8 mouse cellular contexts compared by ENCODE assay signal in genomic region chr7:126759050-126759671, GRCm38 (mm10). TPM values are rescaled to one million over a fixed set of nuclear protein-coding genes. Genes with fewer than 3 reads are reported as not detected.
DNase-seq lines count a peak whose midpoint lies in the region; ATAC-seq and TF ChIP-seq lines count a peak whose summit lies in the region.

Gene Mapk3 (plus strand): TSS chr7:126759601.

- peak; percentile 19; the same call in 1 of the 2 replicates for TF ChIP-seq POLR2A in cerebellum, adult 2 months (IDR thresholded peaks at IDR 0.05; ENCODE audit: borderline replicate concordance, insufficient read depth, low read length)
- TF ChIP-seq POLR2A in lung, adult 2 months (IDR thresholded peaks at IDR 0.05; ENCODE audit: borderline replicate concordance, extremely low read depth, low read depth, low read length): no peak

- H3K4me3 ChIP-seq in cerebellum, adult 2 months (replicated peaks; ENCODE audit: insufficient read depth, low read depth, low read length): peak within 1 kb of the TSS; percentile 84
- H3K4me3 ChIP-seq in forebrain, postnatal 0 days (ENCODE audit: low read depth, low read length): peak within 1 kb of the TSS; percentile 82
- H3K4me3 ChIP-seq in lung, adult 2 months (replicated peaks; ENCODE audit: extremely low read depth, low read depth, low read length): peak within 1 kb of the TSS; percentile 97
- H3K4me3 ChIP-seq in neural tube, embryonic 15.5 days (replicated peaks): peak within 1 kb of the TSS; percentile 74

- H3K9ac ChIP-seq in forebrain, postnatal 0 days: peak within 1 kb of the TSS; percentile 76
- H3K9ac ChIP-seq in neural tube, embryonic 15.5 days (replicated peaks): peak within 1 kb of the TSS; percentile 86

- H3K4me2 ChIP-seq in forebrain, postnatal 0 days (ENCODE audit: low read depth): peak within 1 kb of the TSS; percentile 62
- H3K4me2 ChIP-seq in neural tube, embryonic 15.5 days: peak within 1 kb of the TSS; percentile 91

- 2% methylated on average over 29 of the region's 38 CpGs for WGBS in cerebellum, adult 2 months
- 2% methylated on average over 32 of the region's 38 CpGs for WGBS in forebrain, postnatal 0 days
- WGBS in lung, adult 2 months: 3% methylated on average over 35 of the region's 38 CpGs
- WGBS in neural tube, embryonic 15.5 days: 2% methylated on average over 26 of the region's 38 CpGs

- peak; percentile 71 for TF ChIP-seq CTCF in cerebellum, adult 2 months (IDR thresholded peaks at IDR 0.05; ENCODE audit: borderline replicate concordance, insufficient read depth, low read depth, low read length)
- TF ChIP-seq CTCF in forebrain, postnatal 0 days (IDR thresholded peaks at IDR 0.05; ENCODE audit: low read depth): peak; percentile 83
- TF ChIP-seq CTCF in lung, adult 2 months (IDR thresholded peaks at IDR 0.05; ENCODE audit: insufficient read depth, low read length): peak; percentile 68

- intact Hi-C loops in heart, postnatal 36 days (cut with DNase I): loop anchor here (2.0 to 5.0 kb wide), 3 partner anchors 18 to 112 kb away; partner anchors contain the start of genes Sgf29 and Ypel3

- H3K9me3 ChIP-seq in forebrain, postnatal 0 days (ENCODE audit: low read length): no peaks in the 10 kb centered on the region
- H3K9me3 ChIP-seq in neural tube, embryonic 15.5 days (replicated peaks): no peaks in the 10 kb centered on the region

- H3K36me3 ChIP-seq in forebrain, postnatal 0 days (ENCODE audit: insufficient read depth): peaks cover 13% of the 10 kb centered on the region
- peaks cover 12% of the 10 kb centered on the region for H3K36me3 ChIP-seq in neural tube, embryonic 15.5 days

- H3K27me3 ChIP-seq in cerebellum, adult 2 months (ENCODE audit: control insufficient read depth, insufficient read depth, low read length): no peaks in the 10 kb centered on the region
- no peaks in the 10 kb centered on the region for H3K27me3 ChIP-seq in forebrain, postnatal 0 days (ENCODE audit: insufficient read depth, low read length)
- no peaks in the 10 kb centered on the region for H3K27me3 ChIP-seq in neural tube, embryonic 15.5 days (replicated peaks)

- H3K4me1 ChIP-seq in cerebellum, adult 2 months (ENCODE audit: control insufficient read depth, insufficient read depth, low read length): peaks cover 23% of the 10 kb centered on the region
- peaks cover 23% of the 10 kb centered on the region for H3K4me1 ChIP-seq in forebrain, postnatal 0 days (ENCODE audit: insufficient read depth)
- H3K4me1 ChIP-seq in lung, adult 2 months (ENCODE audit: control insufficient read depth, insufficient read depth, low read length): peaks cover 18% of the 10 kb centered on the region
- H3K4me1 ChIP-seq in neural tube, embryonic 15.5 days: peaks cover 45% of the 10 kb centered on the region

- peak; percentile 82 for DNase-seq in MEL-GATA-1-ER (ENCODE audit: extremely low read depth, low read depth)
- peak; percentile 90 to 91 for DNase-seq in cerebellum, adult 2 months
- DNase-seq in forebrain, postnatal 0 days: peak; percentile 95
- peak; percentile 86 to 88 for DNase-seq in heart, postnatal 36 days
- DNase-seq in layer of hippocampus, adult 18-20 months (ENCODE audit: low spot score in 2 of 2): peak; percentile 80 to 92
- DNase-seq in lung, adult 2 months: peak; percentile 85
- peak; percentile 86 for DNase-seq in testis, postnatal 14 days (ENCODE audit: low spot score)

- ATAC-seq in forebrain, postnatal 0 days: peak; percentile 71
- ATAC-seq in neural tube, embryonic 15.5 days (ENCODE audit: low FRiP score): peak; percentile 65

- H3K27ac ChIP-seq in cerebellum, adult 2 months (ENCODE audit: insufficient read depth, low read length): peak within 1 kb of the TSS; percentile 95
- H3K27ac ChIP-seq in forebrain, postnatal 0 days (ENCODE audit: low read depth, low read length): peak within 1 kb of the TSS; percentile 82
- H3K27ac ChIP-seq in neural tube, embryonic 15.5 days (replicated peaks): peak within 1 kb of the TSS; percentile 87

RNA-seq across cellular contexts. Expression of gene Mapk3, which starts in this region (rescaled TPM):
- 212 and 229 TPM in 2 replicates for polyA plus RNA-seq in cerebellum, adult 2 months (2012; rRNA removed)
- 108 and 131 TPM in 2 replicates for total RNA-seq in forebrain, postnatal 0 days (2014; rRNA removed)
- polyA plus RNA-seq in forebrain, postnatal 0 days (2015; fragmentation: Nextera tagmentation; extraction: Ambion mirVana): 118 and 133 TPM in 2 replicates
- 10 to 100 TPM; 61.0 to 62.2 TPM for total RNA-seq in heart, postnatal 36 days (2021)
- 100 to 1,000 TPM; 174 to 194 TPM for total RNA-seq in layer of hippocampus, adult 18-20 months (2021)
- polyA plus RNA-seq in lung, adult 2 months (2012; rRNA removed): 500 and 548 TPM in 2 replicates
- polyA plus RNA-seq in neural tube, embryonic 15.5 days (2015; fragmentation: Nextera tagmentation; extraction: Ambion mirVana): 104 and 105 TPM in 2 replicates

Comparison
In these comparisons a context has a peak if more than half of its experiments do, and no peak if none do; other contexts are left out.
1. Peak in every context shown above with its lines: DNase-seq, ATAC-seq, H3K4me3 ChIP-seq and H3K27ac ChIP-seq.